Mouse (Mus musculus) embryonic facial prominence, embryonic 14.5 days (tissue): ENCODE results near the gene Faap100. TPM values are rescaled to one million over a fixed set of nuclear protein-coding genes. Genes with fewer than 3 reads are reported as not detected.

Experiments used
- ATAC-seq: fragments of 200-750 bp; cut with Nextera tagmentation; 2 replicates; pipeline ENCODE4 v1.8.0; 2017; ENCODE audit warnings: low read depth, moderate number of reproducible peaks, moderate TSS enrichment
- DNase-seq: peaks from one replicate; pipeline ENCODE4 v3.0.0-alpha.2; 2015; ENCODE audit warnings: low spot score
- H3K27ac ChIP-seq: fragments of 300-500 bp; sonication (generic); replicated peaks from 2 replicates; pipeline ENCODE4 v1.5.1; 2014; ENCODE audit warnings: low read depth, mild to moderate bottlenecking, low read length, moderate library complexity
- H3K27me3 ChIP-seq: fragments of 300-500 bp; sonication (generic); replicated peaks from 2 replicates; pipeline ENCODE4 v1.6.1; 2014; ENCODE audit warnings: low read length; ENCODE audit not compliant: control insufficient read depth, insufficient read depth
- H3K36me3 ChIP-seq: fragments of 300-500 bp; sonication (generic); 2 replicates; pipeline ENCODE4 v1.6.1; 2014; ENCODE audit warnings: low read length, mixed read lengths; ENCODE audit not compliant: control insufficient read depth, insufficient read depth
- H3K4me1 ChIP-seq: fragments of 300-500 bp; sonication (generic); 2 replicates; pipeline ENCODE4 v1.6.1; 2014; ENCODE audit warnings: antibody characterized with exemption, low read length; ENCODE audit not compliant: control insufficient read depth, insufficient read depth
- H3K4me2 ChIP-seq: fragments of 300-500 bp; sonication (generic); 2 replicates; pipeline ENCODE4 v1.6.1; 2014; ENCODE audit warnings: low read depth, mild to moderate bottlenecking, low read length, moderate library complexity, mixed read lengths
- H3K4me3 ChIP-seq: fragments of 300-500 bp; sonication (generic); 2 replicates; pipeline ENCODE4 v1.5.1; 2014; ENCODE audit warnings: low read depth, mild to moderate bottlenecking, low read length
- H3K9ac ChIP-seq: fragments of 300-500 bp; sonication (generic); 2 replicates; pipeline ENCODE4 v1.6.1; 2014; ENCODE audit warnings: low read depth, mild to moderate bottlenecking, low read length, moderate library complexity, mixed read lengths
- H3K9me3 ChIP-seq: fragments of 300-500 bp; sonication (generic); 2 replicates; pipeline ENCODE4 v1.6.1; 2016; ENCODE audit warnings: low read length; ENCODE audit not compliant: control insufficient read depth
- WGBS: fragments of 180-500 bp; shearing (Covaris S2); extraction: QIAGEN DNeasy Blood & Tissue Kit; methylation state at CpG from one replicate; pipeline ENCODE4 v1.1.7; 2014; 5-methylcytosine and 5-hydroxymethylcytosine counted together
- polyA plus RNA-seq: library from polyadenylated mRNA; unstranded; fragments of >200 nt; fragmentation: Nextera tagmentation; extraction: Ambion mirVana; gene quantifications from 2 replicates; pipeline ENCODE4 v1.2.1, GENCODE M21; 2014

Faap100 gene
- polyA plus RNA-seq, 1 experiment from 2014 or later: 30.0 TPM

GRCm38 (mm10) chr11:120369656-120370055 is 8.9 kb downstream of the Faap100 start:
- Histone ChIP-seq H3K27ac (no peak overlapping the region), H3K9me3 (no peaks in the 10 kb centered on the region), H3K4me1 (no peaks in the 10 kb centered on the region), H3K4me3 (no peak overlapping the region), H3K9ac (no peak overlapping the region), H3K4me2 (no peak overlapping the region), H3K36me3 (peaks cover 46% of the 10 kb centered on the region), H3K27me3 (no peaks in the 10 kb centered on the region)
- peak; percentile 68 for DNase-seq
- WGBS: 30% methylated on average over 8 of the region's 8 CpGs
- ATAC-seq: peak; percentile 73

- Histone ChIP-seq H3K4me1 (no peaks in the 10 kb centered on the region; the same call in 1 of the 2 replicates), H3K9ac (no peak overlapping the region), H3K4me3 (no peak overlapping the region), H3K27ac (no peak overlapping the region), H3K9me3 (no peaks in the 10 kb centered on the region), H3K27me3 (no peaks in the 10 kb centered on the region), H3K4me2 (no peak overlapping the region), H3K36me3 (peaks cover 15% of the 10 kb centered on the region)
- WGBS: 34% methylated on average over 7 of the region's 7 CpGs
- ATAC-seq (no peak), DNase-seq (no peak)
These were observed 12.0 kb downstream of the Faap100 start for GRCm38 (mm10) chr11:120366443-120367027.

- Histone ChIP-seq H3K27ac (no peak overlapping the region), H3K4me1 (peaks cover 8% of the 10 kb centered on the region), H3K9ac (no peak overlapping the region), H3K4me2 (no peak overlapping the region), H3K9me3 (no peaks in the 10 kb centered on the region), H3K27me3 (no peaks in the 10 kb centered on the region), H3K36me3 (no peaks in the 10 kb centered on the region), H3K4me3 (no peak overlapping the region)
- WGBS: 75% methylated on average over 6 of the region's 6 CpGs
- ATAC-seq: no peak
- DNase-seq: no peak
These were observed 15.7 kb downstream of the Faap100 start for GRCm38 (mm10) chr11:120362891-120363290.

GRCm38 (mm10) chr11:120361295-120361694 is 17.3 kb downstream of the Faap100 start, which contains the start of gene Fscn2:
Fscn2 (plus strand) TSS chr11:120361534.
- H3K27ac ChIP-seq: no peak within 1 kb of the TSS
- peaks cover 14% of the 10 kb centered on the region for H3K4me1 ChIP-seq
- H3K36me3 ChIP-seq: no peaks in the 10 kb centered on the region
- H3K9ac ChIP-seq: no peak within 1 kb of the TSS; the same call in 1 of the 2 replicates
- no peak within 1 kb of the TSS for H3K4me3 ChIP-seq
- 68% methylated on average over 9 of the region's 10 CpGs for WGBS
- H3K4me2 ChIP-seq: no peak within 1 kb of the TSS
- H3K27me3 ChIP-seq: no peaks in the 10 kb centered on the region
- no peak for DNase-seq
- no peak for ATAC-seq
- no peaks in the 10 kb centered on the region for H3K9me3 ChIP-seq

GRCm38 (mm10) chr11:120360755-120361154 is 17.8 kb downstream of the Faap100 start:
- Histone ChIP-seq H3K9ac (no peak overlapping the region), H3K9me3 (no peaks in the 10 kb centered on the region), H3K36me3 (no peaks in the 10 kb centered on the region), H3K4me2 (no peak overlapping the region), H3K27me3 (no peaks in the 10 kb centered on the region), H3K4me3 (no peak overlapping the region), H3K27ac (no peak overlapping the region), H3K4me1 (peaks cover 14% of the 10 kb centered on the region)
- ATAC-seq: no peak
- WGBS: 50% methylated on average over 5 of the region's 5 CpGs
- no peak for DNase-seq

- H3K27me3 ChIP-seq: no peaks in the 10 kb centered on the region
- no peaks in the 10 kb centered on the region for H3K36me3 ChIP-seq
- H3K4me3 ChIP-seq: no peak overlapping the region
- no peak overlapping the region for H3K9ac ChIP-seq
- peaks cover 14% of the 10 kb centered on the region for H3K4me1 ChIP-seq
- H3K4me2 ChIP-seq: no peak overlapping the region
- DNase-seq (peak; percentile 64), ATAC-seq (no peak)
- no peaks in the 10 kb centered on the region for H3K9me3 ChIP-seq
- 41% methylated on average over 8 of the region's 8 CpGs for WGBS
- no peak overlapping the region for H3K27ac ChIP-seq
These were observed 18.5 kb downstream of the Faap100 start for GRCm38 (mm10) chr11:120360062-120360461.

- ATAC-seq (no peak), DNase-seq (no peak)
- H3K27me3 ChIP-seq: no peaks in the 10 kb centered on the region
- H3K27ac ChIP-seq: no peak overlapping the region; the same call in 1 of the 2 replicates
- no peak overlapping the region for H3K9ac ChIP-seq
- no peaks in the 10 kb centered on the region for H3K9me3 ChIP-seq
- H3K4me2 ChIP-seq: no peak overlapping the region
- 78% methylated on average over 6 of the region's 6 CpGs for WGBS
- no peaks in the 10 kb centered on the region for H3K36me3 ChIP-seq
- peaks cover 14% of the 10 kb centered on the region for H3K4me1 ChIP-seq
- no peak overlapping the region for H3K4me3 ChIP-seq
These were observed 19.2 kb downstream of the Faap100 start for GRCm38 (mm10) chr11:120359391-120359790.

GRCm38 (mm10) chr11:120357791-120358401 is 20.7 kb downstream of the Faap100 start:
- ATAC-seq (peak; percentile 83), DNase-seq (peak; percentile 93)
- H3K36me3 ChIP-seq: no peaks in the 10 kb centered on the region
- H3K4me3 ChIP-seq: no peak overlapping the region
- 6% methylated on average over 10 of the region's 10 CpGs for WGBS
- H3K9ac ChIP-seq: peak overlapping the region; percentile 0; the same call in 1 of the 2 replicates
- H3K4me1 ChIP-seq: peaks cover 20% of the 10 kb centered on the region
- H3K27ac ChIP-seq: peak overlapping the region; percentile 84
- H3K27me3 ChIP-seq: no peaks in the 10 kb centered on the region
- 0 out of 2 replicates have a peak overlapping the region, but pooled peaks have one; percentile 15 for H3K4me2 ChIP-seq
- H3K9me3 ChIP-seq: no peaks in the 10 kb centered on the region

GRCm38 (mm10) chr11:120356900-120357299 is 21.7 kb downstream of the Faap100 start:
- no peaks in the 10 kb centered on the region for H3K27me3 ChIP-seq
- H3K9me3 ChIP-seq: no peaks in the 10 kb centered on the region
- H3K4me2 ChIP-seq: no peak overlapping the region
- H3K9ac ChIP-seq: no peak overlapping the region
- H3K4me1 ChIP-seq: peaks cover 24% of the 10 kb centered on the region
- H3K36me3 ChIP-seq: no peaks in the 10 kb centered on the region
- 88% methylated on average over 4 of the region's 4 CpGs for WGBS
- DNase-seq (no peak), ATAC-seq (no peak)
- peak overlapping the region; percentile 84; the same call in 1 of the 2 replicates for H3K27ac ChIP-seq
- H3K4me3 ChIP-seq: no peak overlapping the region
